Comparison of ENCODE assay signal across 8 mouse cellular contexts in the genomic region with DNA sequence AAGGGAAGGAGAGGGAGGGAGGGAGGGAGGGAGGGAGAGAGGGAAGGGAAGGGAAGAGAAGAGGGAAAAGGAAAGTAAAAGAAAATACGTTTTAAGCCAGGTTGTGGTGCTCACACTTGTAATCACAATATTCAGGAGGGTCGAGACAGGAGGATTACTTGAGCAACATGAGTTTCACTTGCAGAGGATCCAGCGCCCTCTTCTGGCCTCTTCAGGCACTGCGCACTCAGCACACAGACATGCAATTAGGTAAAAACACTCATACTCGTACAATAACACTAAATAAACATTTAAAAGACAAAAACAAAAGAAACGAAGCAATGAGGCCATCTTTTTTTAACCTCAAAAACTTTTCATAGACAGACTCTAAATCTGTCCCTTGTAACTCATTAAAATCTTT. TPM values are rescaled to one million over a fixed set of nuclear protein-coding genes. Genes with fewer than 3 reads are reported as not detected.
A peak's percentile ranks its signal among the peaks of the same experiment; 100 is the strongest.
DNase-seq lines count a peak whose midpoint lies in the region; ATAC-seq and TF ChIP-seq lines count a peak whose summit lies in the region.

No protein-coding gene starts in this region.

- no peaks in the 10 kb centered on the region for H3K9me3 ChIP-seq in midbrain, embryonic 11.5 days (ENCODE audit: control insufficient read depth, low read length)
- no peaks in the 10 kb centered on the region for H3K9me3 ChIP-seq in midbrain, embryonic 13.5 days
- H3K9me3 ChIP-seq in stomach, postnatal 0 days (ENCODE audit: control insufficient read depth, low read length): no peaks in the 10 kb centered on the region

- H3K36me3 ChIP-seq in midbrain, embryonic 11.5 days (ENCODE audit: control insufficient read depth, insufficient read depth, low read length): no peaks in the 10 kb centered on the region
- no peaks in the 10 kb centered on the region for H3K36me3 ChIP-seq in midbrain, embryonic 13.5 days
- H3K36me3 ChIP-seq in stomach, postnatal 0 days (ENCODE audit: control insufficient read depth, insufficient read depth, low read length): no peaks in the 10 kb centered on the region

- DNase-seq in gastrocnemius, adult 2 months: no peak
- no peak for DNase-seq in gastrocnemius, postnatal 25 days
- DNase-seq in midbrain, embryonic 11.5 days (ENCODE audit: low spot score, missing footprints): peak; percentile 84
- peak; percentile 24 for DNase-seq in c-Kit-positive CD71-negative TER-119-negative erythroid progenitor cells, embryonic 14.5 days (ENCODE audit: low read depth)
- DNase-seq in stomach, postnatal 0 days (ENCODE audit: low spot score): no peak
- no peak for DNase-seq in adipocyte (ENCODE audit: low spot score)
- no peak for DNase-seq in right cerebral cortex, postnatal 25 days

- H3K27ac ChIP-seq in gastrocnemius, adult 2 months: no peak overlapping the region
- no peak overlapping the region for H3K27ac ChIP-seq in midbrain, embryonic 11.5 days (ENCODE audit: low read depth, low read length)
- no peak overlapping the region for H3K27ac ChIP-seq in midbrain, embryonic 13.5 days
- no peak overlapping the region for H3K27ac ChIP-seq in stomach, postnatal 0 days (replicated peaks)

- no peak overlapping the region for H3K9ac ChIP-seq in midbrain, embryonic 11.5 days (ENCODE audit: low read length)
- H3K9ac ChIP-seq in midbrain, embryonic 13.5 days (replicated peaks): no peak overlapping the region
- H3K9ac ChIP-seq in stomach, postnatal 0 days (ENCODE audit: low read length): no peak overlapping the region

- TF ChIP-seq CTCF in gastrocnemius, adult 2 months (IDR thresholded peaks at IDR 0.05): peak; percentile 46
- TF ChIP-seq CTCF in stomach, postnatal 0 days (IDR thresholded peaks at IDR 0.05; ENCODE audit: low read depth): peak; percentile 62

- TF ChIP-seq EP300 in stomach, postnatal 0 days (optimal IDR thresholded peaks at IDR 0.05): no peak

- ATAC-seq in midbrain, embryonic 11.5 days (ENCODE audit: low FRiP score): no peak
- no peak for ATAC-seq in midbrain, embryonic 13.5 days
- ATAC-seq in stomach, postnatal 0 days (ENCODE audit: low FRiP score, low TSS enrichment): no peak

- intact Hi-C loops in gastrocnemius, adult 2 months (cut with DNase I): no loop called here

- 0 out of 2 replicates have a peak, but pooled peaks cover 2% of the 10 kb centered on the region for H3K27me3 ChIP-seq in midbrain, embryonic 11.5 days (ENCODE audit: control insufficient read depth, insufficient read depth, low read length)
- H3K27me3 ChIP-seq in midbrain, embryonic 13.5 days: peaks cover 2% of the 10 kb centered on the region; the same call in 1 of the 2 replicates
- H3K27me3 ChIP-seq in stomach, postnatal 0 days (ENCODE audit: control insufficient read depth, insufficient read depth, low read length): no peaks in the 10 kb centered on the region

- H3K4me3 ChIP-seq in gastrocnemius, adult 2 months: no peak overlapping the region
- H3K4me3 ChIP-seq in midbrain, embryonic 11.5 days (ENCODE audit: low read depth, low read length): no peak overlapping the region
- H3K4me3 ChIP-seq in midbrain, embryonic 13.5 days (replicated peaks): no peak overlapping the region
- H3K4me3 ChIP-seq in stomach, postnatal 0 days (ENCODE audit: low read depth, low read length): no peak overlapping the region

- H3K4me2 ChIP-seq in midbrain, embryonic 11.5 days: no peak overlapping the region
- H3K4me2 ChIP-seq in midbrain, embryonic 13.5 days (replicated peaks): no peak overlapping the region
- H3K4me2 ChIP-seq in stomach, postnatal 0 days (replicated peaks; ENCODE audit: low read depth): no peak overlapping the region

- H3K4me1 ChIP-seq in midbrain, embryonic 11.5 days (ENCODE audit: control insufficient read depth, insufficient read depth, low read length): no peaks in the 10 kb centered on the region
- no peaks in the 10 kb centered on the region for H3K4me1 ChIP-seq in midbrain, embryonic 13.5 days (replicated peaks)
- no peaks in the 10 kb centered on the region for H3K4me1 ChIP-seq in stomach, postnatal 0 days (replicated peaks; ENCODE audit: control insufficient read depth, insufficient read depth)

- WGBS in midbrain, embryonic 11.5 days: 54% methylated on average over 6 of the region's 6 CpGs
- WGBS in midbrain, embryonic 13.5 days: 58% methylated on average over 6 of the region's 6 CpGs
- WGBS in stomach, postnatal 0 days: 55% methylated on average over 6 of the region's 6 CpGs

RNA-seq across cellular contexts. Expression of a gene that starts 1.0 kb away (rescaled TPM):
- total RNA-seq in gastrocnemius, adult 2 months (2021): under 1 TPM in 1 of 2 experiments, not detected in 1; 0.45 TPM
- not detected for total RNA-seq in gastrocnemius, postnatal 25 days (2021)
- 0.18 TPM in 1 of 2 replicates, not detected in the other for polyA plus RNA-seq in midbrain, embryonic 11.5 days (2014; fragmentation: Nextera tagmentation; extraction: Ambion mirVana)
- not detected in 2 replicates for polyA plus RNA-seq in midbrain, embryonic 13.5 days (2015; fragmentation: Nextera tagmentation; extraction: Ambion mirVana)
- 0.08 and 0.28 TPM in 2 replicates for polyA plus RNA-seq in stomach, postnatal 0 days (2015; fragmentation: Nextera tagmentation; extraction: Ambion mirVana)

RNA-seq across cellular contexts. Expression of a gene that starts 6.2 kb away (rescaled TPM):
- total RNA-seq in gastrocnemius, adult 2 months (2021): under 1 TPM in 1 of 2 experiments, not detected in 1; 0.05 TPM
- under 1 TPM; 0.13 to 0.51 TPM for total RNA-seq in gastrocnemius, postnatal 25 days (2021)
- 0.91 and 1.1 TPM in 2 replicates for polyA plus RNA-seq in midbrain, embryonic 11.5 days (2014; fragmentation: Nextera tagmentation; extraction: Ambion mirVana)
- polyA plus RNA-seq in midbrain, embryonic 13.5 days (2015; fragmentation: Nextera tagmentation; extraction: Ambion mirVana): 11.0 and 11.6 TPM in 2 replicates
- 0.58 and 0.67 TPM in 2 replicates for polyA plus RNA-seq in stomach, postnatal 0 days (2015; fragmentation: Nextera tagmentation; extraction: Ambion mirVana)

Comparison
In these comparisons a context has a peak if more than half of its experiments do, and no peak if none do; other contexts are left out.
1. DNase-seq: peak in midbrain, embryonic 11.5 days (single experiment) and c-Kit-positive CD71-negative TER-119-negative erythroid progenitor cells, embryonic 14.5 days (single experiment); none in gastrocnemius, adult 2 months (single experiment), gastrocnemius, postnatal 25 days (single experiment), stomach, postnatal 0 days (single experiment), adipocyte (single experiment) and right cerebral cortex, postnatal 25 days (single experiment).